8 mouse cellular contexts compared by ENCODE assay signal in the genomic region with DNA sequence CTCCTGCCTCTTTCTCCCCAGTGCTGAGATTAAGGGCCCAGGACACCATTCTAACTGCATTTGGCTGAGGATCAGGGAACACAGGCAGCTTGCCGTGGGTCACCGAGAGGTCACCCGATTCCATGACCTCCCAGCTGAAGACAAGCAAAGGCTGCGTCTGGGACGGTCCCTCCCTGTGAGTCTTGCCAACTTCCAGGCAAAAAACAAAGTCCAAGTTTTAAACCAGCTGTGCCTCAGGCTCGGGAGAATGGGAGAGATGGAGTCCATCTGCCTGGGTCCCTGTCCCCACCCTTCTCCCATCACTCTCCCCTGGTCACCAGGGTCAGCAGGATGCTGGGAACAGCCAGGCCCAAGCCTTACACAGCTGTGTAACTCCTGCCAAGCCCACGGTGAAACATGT. TPM values are rescaled to one million over a fixed set of nuclear protein-coding genes. Genes with fewer than 3 reads are reported as not detected.
DNase-seq lines count a peak whose midpoint lies in the region; ATAC-seq and TF ChIP-seq lines count a peak whose summit lies in the region.

No protein-coding gene starts in this region.

- ATAC-seq in forebrain, postnatal 0 days = no peak
- no peak for ATAC-seq in intestine, postnatal 0 days

- H3K36me3 ChIP-seq in forebrain, embryonic 10.5 days (replicated peaks) = peaks cover 32% of the 10 kb centered on the region
- peaks cover 7% of the 10 kb centered on the region for H3K36me3 ChIP-seq in forebrain, postnatal 0 days (ENCODE audit: insufficient read depth)
- peaks cover 12% of the 10 kb centered on the region; the same call in 1 of the 2 replicates for H3K36me3 ChIP-seq in intestine, postnatal 0 days (ENCODE audit: control insufficient read depth, insufficient read depth)

- no peak overlapping the region for H3K4me2 ChIP-seq in forebrain, postnatal 0 days (ENCODE audit: low read depth)
- no peak overlapping the region for H3K4me2 ChIP-seq in intestine, postnatal 0 days (replicated peaks; ENCODE audit: low read depth)

- no peak for DNase-seq in forebrain, embryonic 10.5 days (ENCODE audit: extremely low spot score, low spot score)
- DNase-seq in forebrain, postnatal 0 days = no peak
- DNase-seq in gastrocnemius, adult 2 months = peak; percentile 84
- peak; percentile 84 for DNase-seq in lung, postnatal 25 days (ENCODE audit: low spot score)
- no peak for DNase-seq in T-cell, adult 2 months (ENCODE audit: low spot score)
- DNase-seq in left cerebral cortex, postnatal 4 days = no peak
- DNase-seq in cerebellum, postnatal 25 days = no peak

- no peaks in the 10 kb centered on the region for H3K27me3 ChIP-seq in forebrain, embryonic 10.5 days (ENCODE audit: poor library complexity, severe bottlenecking)
- H3K27me3 ChIP-seq in forebrain, postnatal 0 days (ENCODE audit: insufficient read depth, low read length) = no peaks in the 10 kb centered on the region
- no peaks in the 10 kb centered on the region for H3K27me3 ChIP-seq in intestine, postnatal 0 days (replicated peaks; ENCODE audit: control insufficient read depth, insufficient read depth, low read length)

- H3K4me3 ChIP-seq in forebrain, embryonic 10.5 days = no peak overlapping the region
- H3K4me3 ChIP-seq in forebrain, postnatal 0 days (ENCODE audit: low read depth, low read length) = no peak overlapping the region
- no peak overlapping the region; the same call in 1 of the 2 replicates for H3K4me3 ChIP-seq in gastrocnemius, adult 2 months
- no peak overlapping the region for H3K4me3 ChIP-seq in intestine, postnatal 0 days (ENCODE audit: low read depth, low read length)

- H3K27ac ChIP-seq in forebrain, embryonic 10.5 days = peak overlapping the region; percentile 58; the same call in 1 of the 2 replicates
- no peak overlapping the region for H3K27ac ChIP-seq in forebrain, postnatal 0 days (ENCODE audit: low read depth, low read length)
- H3K27ac ChIP-seq in gastrocnemius, adult 2 months = peak overlapping the region; percentile 79
- peak overlapping the region; percentile 41; the same call in 1 of the 2 replicates for H3K27ac ChIP-seq in intestine, postnatal 0 days (ENCODE audit: low read depth, low read length)

- no peak overlapping the region for H3K9ac ChIP-seq in forebrain, postnatal 0 days
- no peak overlapping the region for H3K9ac ChIP-seq in intestine, postnatal 0 days (ENCODE audit: low read depth, low read length)

- WGBS in forebrain, embryonic 10.5 days = 35% methylated on average over 7 of the region's 7 CpGs
- WGBS in forebrain, postnatal 0 days = 49% methylated on average over 7 of the region's 7 CpGs
- 36% methylated on average over 7 of the region's 7 CpGs for WGBS in intestine, postnatal 0 days

- no peak for TF ChIP-seq CTCF in forebrain, postnatal 0 days (IDR thresholded peaks at IDR 0.05; ENCODE audit: low read depth)
- no peak for TF ChIP-seq CTCF in gastrocnemius, adult 2 months (IDR thresholded peaks at IDR 0.05)
- no peak for TF ChIP-seq CTCF in intestine, postnatal 0 days (IDR thresholded peaks at IDR 0.05; ENCODE audit: low read depth)

- intact Hi-C loops in gastrocnemius, adult 2 months (cut with DNase I) = loop anchor here (5.0 kb wide), 1 partner anchor 41 kb away; a partner anchor contains a TSS
- intact Hi-C loops in left cerebral cortex, postnatal 4 days (cut with DNase I) = loop anchor here (5.0 kb wide), 1 partner anchor 49 kb away; no protein-coding TSS in a partner anchor

- peaks cover 8% of the 10 kb centered on the region; the same call in 1 of the 2 replicates for H3K9me3 ChIP-seq in forebrain, embryonic 10.5 days
- no peaks in the 10 kb centered on the region for H3K9me3 ChIP-seq in forebrain, postnatal 0 days (ENCODE audit: low read length)
- H3K9me3 ChIP-seq in intestine, postnatal 0 days (ENCODE audit: control insufficient read depth) = no peaks in the 10 kb centered on the region

- H3K4me1 ChIP-seq in forebrain, embryonic 10.5 days = peaks cover 43% of the 10 kb centered on the region
- peaks cover under 1% of the 10 kb centered on the region; the same call in 1 of the 2 replicates for H3K4me1 ChIP-seq in forebrain, postnatal 0 days (ENCODE audit: insufficient read depth)
- H3K4me1 ChIP-seq in intestine, postnatal 0 days (replicated peaks; ENCODE audit: control insufficient read depth, insufficient read depth, low read length) = peaks cover 10% of the 10 kb centered on the region; the same call in 1 of the 2 replicates

RNA-seq across cellular contexts. Expression of a gene that starts 10.6 kb away (rescaled TPM):
- polyA plus RNA-seq in forebrain, embryonic 10.5 days (2016; fragmentation: Nextera tagmentation; extraction: Ambion mirVana) = 4.2 and 4.5 TPM in 2 replicates
- total RNA-seq in forebrain, postnatal 0 days (2014; rRNA removed) = 162 and 164 TPM in 2 replicates
- polyA plus RNA-seq in forebrain, postnatal 0 days (2015; fragmentation: Nextera tagmentation; extraction: Ambion mirVana) = 12.7 and 14.5 TPM in 2 replicates
- total RNA-seq in gastrocnemius, adult 2 months (2021) = 1 to 10 TPM; 3.0 to 4.2 TPM
- polyA plus RNA-seq in intestine, postnatal 0 days (2015; fragmentation: Nextera tagmentation; extraction: Ambion mirVana) = 2.6 and 3.1 TPM in 2 replicates
- 100 to 1,000 TPM; 172 to 179 TPM for total RNA-seq in left cerebral cortex, postnatal 4 days (2021)

RNA-seq across cellular contexts. Expression of a gene that starts 18.3 kb away (rescaled TPM):
- polyA plus RNA-seq in forebrain, embryonic 10.5 days (2016; fragmentation: Nextera tagmentation; extraction: Ambion mirVana) = 0.10 TPM in 1 of 2 replicates, not detected in the other
- not detected in 2 replicates for total RNA-seq in forebrain, postnatal 0 days (2014; rRNA removed)
- 0.55 and 0.97 TPM in 2 replicates for polyA plus RNA-seq in forebrain, postnatal 0 days (2015; fragmentation: Nextera tagmentation; extraction: Ambion mirVana)
- not detected for total RNA-seq in gastrocnemius, adult 2 months (2021)
- polyA plus RNA-seq in intestine, postnatal 0 days (2015; fragmentation: Nextera tagmentation; extraction: Ambion mirVana) = 0.13 and 0.25 TPM in 2 replicates
- total RNA-seq in left cerebral cortex, postnatal 4 days (2021) = not detected

RNA-seq across cellular contexts. Expression of a gene that starts 39.5 kb away (rescaled TPM):
- polyA plus RNA-seq in forebrain, embryonic 10.5 days (2016; fragmentation: Nextera tagmentation; extraction: Ambion mirVana) = 440 and 447 TPM in 2 replicates
- total RNA-seq in forebrain, postnatal 0 days (2014; rRNA removed) = 68.9 and 97.5 TPM in 2 replicates
- polyA plus RNA-seq in forebrain, postnatal 0 days (2015; fragmentation: Nextera tagmentation; extraction: Ambion mirVana) = 150 and 160 TPM in 2 replicates
- total RNA-seq in gastrocnemius, adult 2 months (2021) = 10 to 100 TPM; 18.3 to 19.8 TPM
- 88.6 and 93.2 TPM in 2 replicates for polyA plus RNA-seq in intestine, postnatal 0 days (2015; fragmentation: Nextera tagmentation; extraction: Ambion mirVana)
- total RNA-seq in left cerebral cortex, postnatal 4 days (2021) = 10 to 100 TPM; 81.7 to 92.8 TPM

Comparison
In these comparisons a context has a peak if more than half of its experiments do, and no peak if none do; other contexts are left out.
1. DNase-seq: peak in gastrocnemius, adult 2 months (single experiment) and lung, postnatal 25 days (single experiment); none in forebrain, embryonic 10.5 days (single experiment), forebrain, postnatal 0 days (single experiment), T-cell, adult 2 months (single experiment), left cerebral cortex, postnatal 4 days (single experiment) and cerebellum, postnatal 25 days (0 of 2).
2. RNA of a gene that starts 10.6 kb away (total RNA-seq): 172 to 179 TPM in left cerebral cortex, postnatal 4 days and 162 to 164 TPM in forebrain, postnatal 0 days; 3.0 to 4.2 TPM in gastrocnemius, adult 2 months; every median in the first group is over 10 times any median in the second.